Mouse (Mus musculus) NIH3T3 (cell line): ENCODE measurements around the gene Slc25a21.

Experiments
- DNase-seq: peaks from one replicate; pipeline ENCODE4 v3.0.0-alpha.2; 2012; ENCODE audit warnings: low read depth

Gene Slc25a21

GRCm38 (mm10) chr12:57184401-57185147 is 12.7 kb downstream of the Slc25a21 start:
- DNase-seq: peak; percentile 48

- peak; percentile 55 for DNase-seq
Measured at GRCm38 (mm10) chr12:57179465-57180188, 17.6 kb downstream of the Slc25a21 start.

GRCm38 (mm10) chr12:57178818-57179217 is 18.5 kb downstream of the Slc25a21 start:
- DNase-seq: peak; percentile 60

GRCm38 (mm10) chr12:57163294-57163693 is 34.0 kb downstream of the Slc25a21 start:
- DNase-seq: no peak

GRCm38 (mm10) chr12:57162840-57163239 is 34.4 kb downstream of the Slc25a21 start:
- DNase-seq: no peak

- peak; percentile 56 for DNase-seq
Measured at GRCm38 (mm10) chr12:57159904-57160303, 37.4 kb downstream of the Slc25a21 start.

GRCm38 (mm10) chr12:57158266-57158665 is 39.0 kb downstream of the Slc25a21 start:
- DNase-seq: peak; percentile 50

- no peak for DNase-seq
Measured at GRCm38 (mm10) chr12:57138937-57139336, 58.3 kb downstream of the Slc25a21 start.

GRCm38 (mm10) chr12:57137809-57138208 is 59.5 kb downstream of the Slc25a21 start:
- no peak for DNase-seq

- DNase-seq: no peak
Measured at GRCm38 (mm10) chr12:57118602-57119001, 78.7 kb downstream of the Slc25a21 start.

GRCm38 (mm10) chr12:57115516-57115915 is 81.8 kb downstream of the Slc25a21 start:
- DNase-seq: no peak

GRCm38 (mm10) chr12:57109363-57109762 is 87.9 kb downstream of the Slc25a21 start:
- peak; percentile 18 for DNase-seq

- DNase-seq: no peak
Measured at GRCm38 (mm10) chr12:57102322-57102721, 95.0 kb downstream of the Slc25a21 start.

- DNase-seq: no peak
Measured at GRCm38 (mm10) chr12:57100549-57100948, 96.7 kb downstream of the Slc25a21 start.

GRCm38 (mm10) chr12:57099066-57099465 is 98.2 kb downstream of the Slc25a21 start:
- DNase-seq: no peak

- DNase-seq: no peak
Measured at GRCm38 (mm10) chr12:57098371-57098770, 98.9 kb downstream of the Slc25a21 start.

- DNase-seq: peak; percentile 51
Measured at GRCm38 (mm10) chr12:57093107-57093506, 104.2 kb downstream of the Slc25a21 start.

- no peak for DNase-seq
Measured at GRCm38 (mm10) chr12:57084519-57084918, 112.8 kb downstream of the Slc25a21 start.

GRCm38 (mm10) chr12:57083533-57083932 is 113.7 kb downstream of the Slc25a21 start:
- no peak for DNase-seq

- peak; percentile 37 for DNase-seq
Measured at GRCm38 (mm10) chr12:57076606-57077005, 120.7 kb downstream of the Slc25a21 start.

GRCm38 (mm10) chr12:57072616-57073015 is 124.7 kb downstream of the Slc25a21 start:
- DNase-seq: no peak

GRCm38 (mm10) chr12:57068607-57069006 is 128.7 kb downstream of the Slc25a21 start:
- DNase-seq: no peak

- no peak for DNase-seq
Measured at GRCm38 (mm10) chr12:57019737-57020136, 177.5 kb downstream of the Slc25a21 start.
